Mouse (Mus musculus) CH12.LX (cell line): ENCODE data around the gene Cd86. TPM values are rescaled to one million over a fixed set of nuclear protein-coding genes. Genes with fewer than 3 reads are reported as not detected.

Source experiments
- DNase-seq: peaks from one replicate; pipeline ENCODE4 v3.0.0-alpha.2; 2013; ENCODE audit errors: extremely low read depth
- H3K27ac ChIP-seq: 2 replicates; pipeline ENCODE4 v1.5.1; 2012; ENCODE audit warnings: low read depth, mild to moderate bottlenecking, control low read depth, moderate library complexity; ENCODE audit not compliant: insufficient read depth
- H3K27me3 ChIP-seq: replicated peaks from 2 replicates; pipeline ENCODE3; 2012; ENCODE audit warnings: inconsistent platforms
- H3K36me3 ChIP-seq, 2 experiments: replicated peaks in 1 of 2; 2 replicates each; pipeline versions ENCODE3 to v1.6.1; 2012; ENCODE audit warnings: inconsistent platforms in 1 of 2, low read length in 1 of 2, mild to moderate bottlenecking in 1 of 2, mixed read lengths in 1 of 2, moderate library complexity in 1 of 2; ENCODE audit not compliant: control insufficient read depth in 1 of 2, insufficient read depth in 1 of 2
- H3K4me1 ChIP-seq, 2 experiments: 2 replicates each; pipeline ENCODE4 v1.6.1; 2012; ENCODE audit warnings: inconsistent platforms in 1 of 2, moderate library complexity in 1 of 2; ENCODE audit not compliant: insufficient read depth in 2 of 2, control insufficient read depth in 1 of 2
- H3K4me2 ChIP-seq: 2 replicates; pipeline ENCODE4 v1.6.1; 2012; ENCODE audit warnings: low read depth, mild to moderate bottlenecking, control low read depth; ENCODE audit not compliant: poor library complexity, insufficient read depth, severe bottlenecking
- H3K4me3 ChIP-seq, 3 experiments: fragments of 150-350 bp in 1 of 3; sonication (generic) in 1 of 3; replicated peaks in 1 of 3; 2 replicates each; pipeline versions ENCODE3 to v1.5.1; 2011 to 2012; ENCODE audit warnings: low read depth in 2 of 3, low read length in 2 of 3, mild to moderate bottlenecking in 2 of 3, moderate library complexity in 2 of 3, control low read depth in 1 of 3, improper control_type of control experiment in 1 of 3, inconsistent platforms in 1 of 3, mixed read lengths in 1 of 3; ENCODE audit not compliant: poor library complexity in 1 of 3
- H3K79me2 ChIP-seq: replicated peaks from 2 replicates; pipeline ENCODE4 v1.6.1; 2012; ENCODE audit warnings: mild to moderate bottlenecking, moderate library complexity; ENCODE audit not compliant: control insufficient read depth, poor library complexity, insufficient read depth, severe bottlenecking; ENCODE audit errors: extremely low read depth
- H3K9ac ChIP-seq: 2 replicates; pipeline ENCODE4 v1.6.1; 2012; ENCODE audit warnings: low read depth, mild to moderate bottlenecking, control low read depth, moderate library complexity; ENCODE audit not compliant: insufficient read depth
- H3K9me3 ChIP-seq: replicated peaks from 2 replicates; pipeline ENCODE3; 2012; ENCODE audit warnings: low read length, inconsistent platforms, mixed read lengths
- CHD2 ChIP-seq: IDR thresholded peaks from 2 replicates; pipeline ENCODE4 v1.6.1; 2011; ENCODE audit warnings: low read length, improper control_type of control experiment
- E2F4 ChIP-seq: IDR thresholded peaks from 2 replicates; pipeline ENCODE4 v1.6.1; 2011; ENCODE audit warnings: low read depth, low read length, improper control_type of control experiment; ENCODE audit not compliant: insufficient replicate concordance
- ELF1 ChIP-seq: IDR thresholded peaks from 2 replicates; pipeline ENCODE4 v1.6.1; 2014; ENCODE audit warnings: low read depth, mild to moderate bottlenecking, inconsistent platforms, low read length, improper control_type of control experiment
- ETS1 ChIP-seq: conservative IDR thresholded peaks from 2 replicates; pipeline ENCODE4 v1.6.1; 2012; ENCODE audit warnings: low read depth, mild to moderate bottlenecking, inconsistent platforms, low read length, improper control_type of control experiment, moderate library complexity
- IRF4 ChIP-seq: IDR thresholded peaks from 2 replicates; pipeline ENCODE4 v1.6.1; 2014; ENCODE audit warnings: low read depth, mild to moderate bottlenecking, inconsistent platforms, low read length, improper control_type of control experiment
- JUND ChIP-seq: conservative IDR thresholded peaks from 2 replicates; pipeline ENCODE4 v1.6.1; 2011; ENCODE audit warnings: low read depth, low read length, improper control_type of control experiment
- MAZ ChIP-seq: IDR thresholded peaks from 2 replicates; pipeline ENCODE4 v1.6.1; 2012; ENCODE audit warnings: low read depth, mild to moderate bottlenecking, inconsistent platforms, low read length, improper control_type of control experiment, moderate library complexity
- MEF2A ChIP-seq: IDR thresholded peaks from 2 replicates; pipeline ENCODE4 v1.6.1; 2014; ENCODE audit warnings: low read depth, mild to moderate bottlenecking, inconsistent platforms, low read length, improper control_type of control experiment, borderline replicate concordance
- MXI1 ChIP-seq: IDR thresholded peaks from 2 replicates; pipeline ENCODE4 v1.6.1; 2011; ENCODE audit warnings: mild to moderate bottlenecking, low read depth, low read length, improper control_type of control experiment
- NELFE ChIP-seq: IDR thresholded peaks from 2 replicates; pipeline ENCODE4 v1.6.1; 2011; ENCODE audit warnings: low read depth, low read length, improper control_type of control experiment
- RAD21 ChIP-seq: IDR thresholded peaks from 2 replicates; pipeline ENCODE4 v1.6.1; 2011; ENCODE audit warnings: low read depth, mild to moderate bottlenecking, low read length, improper control_type of control experiment, moderate library complexity
- SIN3A ChIP-seq: IDR thresholded peaks from 2 replicates; pipeline ENCODE4 v1.6.1; 2012; ENCODE audit warnings: low read length, improper control_type of control experiment, inconsistent platforms
- SMC3 ChIP-seq: IDR thresholded peaks from 2 replicates; pipeline ENCODE4 v1.6.1; 2011; ENCODE audit warnings: low read depth, low read length, improper control_type of control experiment
- USF1 ChIP-seq: IDR thresholded peaks from 2 replicates; pipeline ENCODE4 v1.6.1; 2014; ENCODE audit warnings: low read depth, mild to moderate bottlenecking, inconsistent platforms, low read length, improper control_type of control experiment
- ZKSCAN1 ChIP-seq: IDR thresholded peaks from 2 replicates; pipeline ENCODE4 v1.6.1; 2012; ENCODE audit warnings: low read depth, inconsistent platforms, low read length, improper control_type of control experiment, borderline replicate concordance
- ZMIZ1 ChIP-seq: IDR thresholded peaks from 2 replicates; pipeline ENCODE4 v1.6.1; 2012; ENCODE audit warnings: low read depth, mild to moderate bottlenecking, inconsistent platforms, low read length, improper control_type of control experiment
- dilution Hi-C: fragments of 300-500 bp; cut with MboI; formaldehyde crosslinking; loops from 2 replicates; pipeline ENCODE4 v1.14.3; 2020; ENCODE audit warnings: low sequenced_read_pairs; ENCODE audit not compliant: extremely low pct_unique_long_range_greater_than_20kb, extremely low pct_ligation_motif_present
- in situ Hi-C: fragments of 300-500 bp; cut with MboI; formaldehyde crosslinking; loops from 3 replicates; pipeline ENCODE4 v1.14.3; 2019; ENCODE audit warnings: low sequenced_read_pairs, low pct_ligation_motif_present, low pct_unique_long_range_greater_than_20kb, mixed read lengths
- polyA plus RNA-seq: library from polyadenylated mRNA; unstranded; fragments of >175 nt; gene quantifications from 2 replicates; pipeline ENCODE4 v1.2.1, GENCODE M21; 2012; ENCODE audit warnings: low read depth; ENCODE audit not compliant: insufficient read length
- total RNA-seq, 2 experiments: library from RNA; depleted of rRNA; stranded (reverse); fragments of 300-350 nt in 1 of 2; fragments of >200 nt in 1 of 2; gene quantifications; 2 replicates each; pipeline ENCODE4 v1.2.3; 2012 to 2014

The Cd86 gene
- total and polyA plus RNA-seq, 3 experiments, result 102 to 191 (median 113) TPM

GRCm38 (mm10) chr16:36596671-36597410 is 69.0 kb downstream of the Cd86 start:
- no peak overlapping the region for H3K4me2 ChIP-seq
- in situ Hi-C loops, result no loop called here
- dilution Hi-C loops, result no loop called here
- H3K79me2 ChIP-seq, result no peaks in the 10 kb centered on the region
- no peak overlapping the region for H3K27ac ChIP-seq
- H3K27me3 ChIP-seq, result no peaks in the 10 kb centered on the region
- H3K4me3 ChIP-seq, result no peak overlapping the region
- no peak for DNase-seq
- no peak for TF ChIP-seq NELFE
- no peak for TF ChIP-seq MXI1
- TF ChIP-seq SIN3A, result no peak
- TF ChIP-seq E2F4, result no peak
- TF ChIP-seq ETS1, result no peak
- no peak for TF ChIP-seq ZMIZ1
- TF ChIP-seq ELF1, result no peak
- no peak for TF ChIP-seq RAD21
- TF ChIP-seq MEF2A, result no peak
- TF ChIP-seq, all 38 proteins: peak for 0
- H3K9me3 ChIP-seq, result no peaks in the 10 kb centered on the region
- no peak overlapping the region for H3K9ac ChIP-seq
- H3K36me3 ChIP-seq, result peaks cover 3 to 14% of the 10 kb centered on the region in 2 experiments
- H3K4me1 ChIP-seq, result peaks cover 8 to 20% of the 10 kb centered on the region in 2 experiments

GRCm38 (mm10) chr16:36589898-36590297 is 76.0 kb downstream of the Cd86 start:
- Histone ChIP-seq H3K4me3 (no peak overlapping the region), H3K27ac (no peak overlapping the region), H3K9me3 (no peaks in the 10 kb centered on the region), H3K36me3 (no peaks in the 10 kb centered on the region), H3K27me3 (peaks cover 1% of the 10 kb centered on the region)
- in situ Hi-C loops, result no loop called here
- no peak for DNase-seq
- no peak for TF ChIP-seq MAZ
- TF ChIP-seq E2F4, result no peak
- no peak for TF ChIP-seq USF1
- TF ChIP-seq, all 38 proteins: peak for 0
- Histone ChIP-seq H3K9ac (no peak overlapping the region), H3K4me1 (peaks cover 0 to 11% of the 10 kb centered on the region in 2 experiments; a peak in 2 of 4 replicates), H3K79me2 (no peaks in the 10 kb centered on the region), H3K4me2 (no peak overlapping the region)
- dilution Hi-C loops, result no loop called here

- H3K4me1 ChIP-seq, result peaks cover 0 to 11% of the 10 kb centered on the region in 2 experiments; a peak in 2 of 4 replicates
- dilution Hi-C loops, result no loop called here
- TF ChIP-seq CHD2, result no peak
- TF ChIP-seq IRF4, result no peak
- TF ChIP-seq SIN3A, result no peak
- no peak for TF ChIP-seq SMC3
- TF ChIP-seq JUND, result no peak
- no peak for TF ChIP-seq ZKSCAN1
- no peak for TF ChIP-seq ZMIZ1
- TF ChIP-seq ETS1, result no peak
Measured at GRCm38 (mm10) chr16:36587971-36588370, 77.9 kb downstream of the Cd86 start.

More at GRCm38 (mm10) chr16:36587971-36588370, 77.9 kb downstream of the Cd86 start:
- Histone ChIP-seq H3K4me3 (no peak overlapping the region), H3K27ac (no peak overlapping the region), H3K27me3 (peaks cover 1% of the 10 kb centered on the region), H3K9me3 (no peaks in the 10 kb centered on the region), H3K79me2 (no peaks in the 10 kb centered on the region), H3K4me2 (no peak overlapping the region), H3K36me3 (no peaks in the 10 kb centered on the region), H3K9ac (no peak overlapping the region)
- peak; percentile 15 for DNase-seq
- in situ Hi-C loops, result no loop called here
